Mouse (Mus musculus) ES-E14 (cell line): ENCODE measurements around the gene Pmepa1. TPM values are rescaled to one million over a fixed set of nuclear protein-coding genes. Genes with fewer than 3 reads are reported as not detected.

Experiments used
- DNase-seq: peaks from one replicate; pipeline ENCODE4 v3.0.0-alpha.2; 2013; ENCODE audit warnings: low read depth, low spot score
- H3K27ac ChIP-seq: 2 replicates; pipeline ENCODE4 v1.5.1; 2012; ENCODE audit warnings: low read depth, mild to moderate bottlenecking, low read length, moderate library complexity, mixed read lengths; ENCODE audit not compliant: poor library complexity, insufficient read depth, severe bottlenecking
- H3K36me3 ChIP-seq: 2 replicates; pipeline ENCODE4 v1.6.1; 2012; ENCODE audit warnings: mild to moderate bottlenecking, low read length, moderate library complexity, mixed read lengths; ENCODE audit not compliant: control insufficient read depth, poor library complexity, insufficient read depth, severe bottlenecking
- H3K4me1 ChIP-seq, 2 experiments: fragments of 150-350 bp in 1 of 2; sonication (generic) in 1 of 2; 2 replicates each; pipeline ENCODE4 v1.6.1; 2012; ENCODE audit warnings: low read length in 2 of 2, mild to moderate bottlenecking in 1 of 2, mixed read lengths in 1 of 2; ENCODE audit not compliant: control insufficient read depth in 2 of 2, insufficient read depth in 2 of 2, poor library complexity in 1 of 2
- H3K4me3 ChIP-seq, 2 experiments: fragments of 150-350 bp in 1 of 2; sonication (generic) in 1 of 2; 2 replicates each; pipeline ENCODE4 v1.5.1; 2012; ENCODE audit warnings: low read length in 2 of 2, low read depth in 1 of 2, mild to moderate bottlenecking in 1 of 2, mixed read lengths in 1 of 2; ENCODE audit not compliant: insufficient read depth in 1 of 2, poor library complexity in 1 of 2, severe bottlenecking in 1 of 2
- H3K9ac ChIP-seq: 2 replicates; pipeline ENCODE4 v1.6.1; 2012; ENCODE audit warnings: low read depth, mild to moderate bottlenecking, low read length, mixed read lengths; ENCODE audit not compliant: poor library complexity, insufficient read depth, severe bottlenecking
- H3K9me3 ChIP-seq: fragments of 150-350 bp; sonication (generic); 2 replicates; pipeline ENCODE4 v1.6.1; 2012; ENCODE audit warnings: low read depth, mild to moderate bottlenecking, low read length; ENCODE audit not compliant: control insufficient read depth, insufficient read depth
- CHD2 ChIP-seq: IDR thresholded peaks from 2 replicates; pipeline ENCODE4 v1.6.1; 2014; ENCODE audit warnings: mild to moderate bottlenecking, low read depth, low read length, inconsistent platforms
- HCFC1 ChIP-seq: IDR thresholded peaks from 2 replicates; pipeline ENCODE4 v1.6.1; 2012; ENCODE audit warnings: low read length, inconsistent platforms, borderline replicate concordance; ENCODE audit not compliant: insufficient read depth
- MAFK ChIP-seq: IDR thresholded peaks from 2 replicates; pipeline ENCODE4 v1.6.1; 2014; ENCODE audit warnings: mild to moderate bottlenecking, low read depth, low read length, inconsistent platforms; ENCODE audit not compliant: insufficient read depth
- ZC3H11A ChIP-seq: IDR thresholded peaks from 2 replicates; pipeline ENCODE4 v1.6.1; 2012; ENCODE audit warnings: low read depth, mild to moderate bottlenecking, inconsistent platforms, low read length, borderline replicate concordance
- ZNF384 ChIP-seq: IDR thresholded peaks from 2 replicates; pipeline ENCODE4 v1.6.1; 2012; ENCODE audit warnings: low read depth, low read length, inconsistent platforms
- in situ Hi-C, 2 experiments: fragments of 600-800 bp; cut with MboI; formaldehyde crosslinking; loops; one replicate each; pipeline ENCODE4 v1.15.1; 2025; ENCODE audit warnings: low sequenced_read_pairs in 2 of 2, inconsistent platforms in 1 of 2; ENCODE audit not compliant: unreplicated experiment in 2 of 2
- total RNA-seq: library from RNA; depleted of rRNA; stranded (reverse); fragments of 300-350 nt; gene quantifications from 2 replicates; pipeline ENCODE4 v1.2.3, GENCODE M21; 2012

Gene Pmepa1
- total RNA-seq, 1 experiment, result 20.3 TPM

- no peak for DNase-seq
- peak overlapping the region; percentile 80 to 92 for H3K4me3 ChIP-seq
- in situ Hi-C loops, result no loop called here
- H3K9ac ChIP-seq, result peak overlapping the region; percentile 85
- no peaks in the 10 kb centered on the region for H3K9me3 ChIP-seq
- peak overlapping the region; percentile 50; the same call in 1 of the 2 replicates for H3K27ac ChIP-seq
- H3K36me3 ChIP-seq, result peaks cover 2% of the 10 kb centered on the region; the same call in 1 of the 2 replicates
- no peak for TF ChIP-seq MAFK
- TF ChIP-seq ZNF384, result no peak
- no peak for TF ChIP-seq ZC3H11A
- TF ChIP-seq CHD2, result no peak
- no peak for TF ChIP-seq HCFC1
- peaks cover 3 to 22% of the 10 kb centered on the region in 2 experiments; a peak in 2 of 4 replicates for H3K4me1 ChIP-seq
Measured at GRCm38 (mm10) chr2:173290981-173291380, 14.6 kb upstream of the Pmepa1 start.

GRCm38 (mm10) chr2:173289928-173290327 is 13.6 kb upstream of the Pmepa1 start:
- Histone ChIP-seq H3K4me3 (peak overlapping the region; percentile 80 to 92; a peak in 3 of 4 replicates), H3K36me3 (peaks cover 2% of the 10 kb centered on the region; the same call in 1 of the 2 replicates), H3K4me1 (peaks cover 3 to 25% of the 10 kb centered on the region in 2 experiments; a peak in 2 of 4 replicates), H3K9me3 (no peaks in the 10 kb centered on the region), H3K9ac (peak overlapping the region; percentile 85), H3K27ac (peak overlapping the region; percentile 50; the same call in 1 of the 2 replicates)
- in situ Hi-C loops, result no loop called here
- no peak for DNase-seq
- no peak for TF ChIP-seq ZC3H11A
- no peak for TF ChIP-seq CHD2

- no peak for DNase-seq
Measured at GRCm38 (mm10) chr2:173285816-173286538, 9.6 kb upstream of the Pmepa1 start.

GRCm38 (mm10) chr2:173284771-173285170 is 8.4 kb upstream of the Pmepa1 start:
- Histone ChIP-seq H3K27ac (peak overlapping the region; percentile 62; the same call in 1 of the 2 replicates), H3K4me1 (peaks cover 16 to 53% of the 10 kb centered on the region in 2 experiments), H3K4me3 (peak overlapping the region; percentile 0 to 1; a peak in 1 of 4 replicates), H3K9ac (peak overlapping the region; percentile 31; the same call in 1 of the 2 replicates), H3K9me3 (no peaks in the 10 kb centered on the region), H3K36me3 (peaks cover 2% of the 10 kb centered on the region; the same call in 1 of the 2 replicates)
- TF ChIP-seq ZC3H11A (no peak), CHD2 (no peak), ZNF384 (no peak), HCFC1 (no peak), MAFK (no peak)
- in situ Hi-C loops, result no loop called here
- no peak for DNase-seq

More at GRCm38 (mm10) chr2:173285816-173286538, 9.6 kb upstream of the Pmepa1 start:
- Histone ChIP-seq H3K9ac (no peak overlapping the region; the same call in 1 of the 2 replicates), H3K4me3 (no peak overlapping the region), H3K9me3 (no peaks in the 10 kb centered on the region), H3K36me3 (peaks cover 2% of the 10 kb centered on the region; the same call in 1 of the 2 replicates), H3K27ac (peak overlapping the region; percentile 62; the same call in 1 of the 2 replicates), H3K4me1 (peaks cover 14 to 48% of the 10 kb centered on the region in 2 experiments)
- in situ Hi-C loops, result no loop called here
- no peak for TF ChIP-seq ZNF384
- TF ChIP-seq HCFC1, result no peak
- no peak for TF ChIP-seq CHD2
- no peak for TF ChIP-seq MAFK
- TF ChIP-seq ZC3H11A, result no peak
